Mouse (Mus musculus) bone marrow macrophage, adult 2 months (primary cell): ENCODE measurements around the gene Cd9.

Experiments used
- CTCF ChIP-seq: IDR thresholded peaks from 2 replicates; pipeline ENCODE4 v1.5.1; 2012; ENCODE audit warnings: low read depth, mild to moderate bottlenecking, low read length, moderate library complexity
- POLR2A ChIP-seq: IDR thresholded peaks from 2 replicates; pipeline ENCODE4 v1.6.1; 2012; ENCODE audit warnings: mild to moderate bottlenecking, low read depth, low read length, borderline replicate concordance

DNA sequence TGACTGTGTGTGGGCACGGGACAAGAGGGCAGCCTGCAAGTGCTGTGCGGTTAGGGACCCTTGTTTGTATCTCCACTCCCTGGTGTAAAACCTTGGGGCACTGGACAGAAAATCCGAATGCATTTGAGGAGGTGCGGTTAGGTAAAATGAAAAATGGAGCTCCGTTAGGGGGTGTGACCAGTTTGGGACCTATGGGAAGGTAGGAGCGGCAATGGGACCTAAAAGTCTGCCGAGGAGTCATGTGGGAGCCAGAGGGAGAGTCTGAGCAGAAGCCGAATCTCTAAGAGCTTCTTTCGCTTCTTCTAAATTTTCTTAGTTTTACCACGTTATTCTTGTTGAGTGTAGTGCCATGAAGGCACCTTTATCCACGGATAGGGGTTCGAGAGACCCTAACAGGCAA, 1.8 kb upstream of the Cd9 start:
- TF ChIP-seq CTCF, result no peak
- no peak for TF ChIP-seq POLR2A
